Mouse (Mus musculus): Measurements from ENCODE around the gene Map4k2.
"Not testable (repeated sequence)": the region's sequence is repeated elsewhere in the genome, so short reads cannot be mapped to it uniquely, and the experiment has no call there.

Map4k2 gene

DNA sequence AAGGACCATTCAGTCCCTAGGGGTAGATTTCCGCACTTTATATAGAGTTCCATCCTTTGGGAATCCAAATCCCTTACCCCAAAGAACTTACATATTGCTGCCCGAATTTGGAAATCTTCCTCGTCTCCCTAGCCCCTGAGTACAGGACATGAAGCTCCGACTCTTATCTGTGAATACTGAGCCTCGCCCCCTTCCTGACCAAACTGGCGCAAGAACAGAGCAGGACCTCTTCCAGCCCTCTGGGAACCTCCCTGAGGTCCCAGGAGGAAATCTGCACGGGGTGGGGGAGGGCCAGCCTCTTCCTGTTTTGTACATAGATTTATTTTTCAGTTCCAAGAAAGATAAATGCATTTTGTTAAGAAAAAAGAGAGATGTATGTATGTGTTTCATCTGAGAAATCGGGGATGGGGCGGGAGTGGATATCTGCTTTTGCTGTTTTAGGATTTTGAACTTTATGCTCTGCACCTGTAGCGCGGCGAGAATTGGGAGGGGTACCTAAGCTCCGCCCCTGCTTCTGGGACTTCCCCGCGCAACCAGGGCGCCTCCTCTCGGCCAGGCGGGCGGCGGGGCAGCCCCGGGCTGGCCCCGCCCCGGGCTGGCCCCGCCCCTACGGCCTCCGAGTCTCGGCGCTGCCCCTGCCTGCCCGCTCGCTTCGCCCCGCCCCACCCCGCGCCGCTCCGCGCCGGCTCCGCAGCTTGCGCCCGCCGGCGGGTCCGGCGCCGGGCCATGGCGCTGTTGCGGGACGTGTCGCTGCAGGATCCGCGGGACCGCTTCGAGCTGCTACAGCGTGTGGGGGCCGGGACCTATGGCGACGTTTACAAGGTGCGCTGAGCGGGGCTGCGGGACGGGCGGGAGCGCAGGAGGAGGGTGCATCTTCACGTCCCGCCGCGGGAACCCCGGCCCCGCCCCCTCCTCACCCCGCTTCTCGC, at the start of gene Map4k2:
TSS of gene Map4k2 (plus strand) at position 612 of the 929 bp plus-strand sequence.
- peak in 1 of 2 experiments; percentile 55 for DNase-seq (ENCODE audit: low spot score in 2 of 2)

DNA sequence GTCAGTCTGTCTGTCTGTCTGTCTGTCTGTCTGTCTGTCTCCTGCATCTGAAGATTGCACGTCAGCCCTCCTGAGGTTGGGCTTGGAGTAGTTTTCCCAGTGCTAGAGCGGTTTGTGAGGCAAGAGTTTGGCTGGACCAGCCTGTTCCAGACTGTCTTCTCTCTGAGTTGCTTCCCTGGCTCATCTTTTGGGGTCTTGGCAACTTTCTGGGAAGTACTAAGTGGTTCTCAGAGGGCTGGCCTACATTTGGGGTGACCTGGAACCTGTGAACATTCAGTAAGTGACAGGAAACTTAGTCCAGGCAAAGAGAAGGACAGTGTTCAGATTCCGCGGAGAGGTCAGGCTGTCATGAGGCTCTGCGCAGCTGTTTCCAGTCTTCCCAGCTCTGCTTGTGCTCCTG, 48.7 kb upstream of the Map4k2 start:
- DNase-seq (ENCODE audit: low spot score in 2 of 2): no peak

DNA sequence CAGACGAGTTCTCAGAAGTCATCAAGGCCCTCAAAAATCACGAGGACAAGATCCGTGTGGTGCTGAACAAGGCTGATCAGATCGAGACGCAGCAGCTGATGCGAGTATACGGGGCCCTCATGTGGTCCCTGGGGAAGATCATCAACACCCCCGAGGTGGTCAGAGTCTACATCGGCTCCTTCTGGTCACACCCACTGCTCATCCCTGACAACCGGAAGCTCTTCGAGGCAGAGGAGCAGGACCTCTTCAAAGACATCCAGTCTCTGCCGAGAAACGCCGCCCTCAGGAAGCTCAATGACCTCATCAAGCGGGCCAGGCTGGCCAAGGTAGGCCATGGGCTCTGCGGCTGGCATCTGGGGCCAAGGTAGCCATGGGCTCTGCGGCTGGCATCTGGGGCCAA, 46.6 kb upstream of the Map4k2 start:
- DNase-seq (ENCODE audit: low spot score in 2 of 2): no peak

DNA sequence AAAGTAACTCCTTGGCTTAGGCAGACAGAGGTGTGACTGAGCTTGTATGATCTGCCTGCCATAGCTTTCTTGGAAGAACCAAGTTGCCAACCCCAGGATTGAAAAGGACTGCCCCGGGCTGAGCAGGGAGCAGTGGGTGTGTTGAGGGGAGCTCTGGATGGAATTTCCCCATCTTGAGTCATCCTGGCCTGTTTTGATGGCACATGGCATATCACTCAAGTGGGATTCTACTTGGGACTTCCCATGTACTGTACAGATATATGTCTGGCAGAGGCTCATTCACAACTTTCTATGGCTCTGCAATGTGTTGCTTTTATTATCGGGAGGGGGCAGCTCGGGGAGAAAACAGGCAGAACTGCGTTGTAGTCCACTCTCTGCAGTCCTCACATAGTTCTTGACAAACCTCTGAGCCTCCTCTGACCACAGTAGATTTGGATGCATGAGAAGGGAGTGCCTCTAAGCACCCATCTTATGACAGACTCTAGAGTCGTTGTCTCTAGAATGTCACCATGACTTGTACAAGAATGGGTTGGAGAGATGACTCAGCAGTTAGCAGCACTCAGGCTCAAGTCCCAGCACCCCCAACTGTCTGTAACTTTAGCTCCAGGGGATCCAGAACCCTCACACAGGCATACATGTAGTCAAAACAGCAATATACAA, 44.3 kb upstream of the Map4k2 start:
- no peak for DNase-seq (ENCODE audit: low spot score in 2 of 2)

DNA sequence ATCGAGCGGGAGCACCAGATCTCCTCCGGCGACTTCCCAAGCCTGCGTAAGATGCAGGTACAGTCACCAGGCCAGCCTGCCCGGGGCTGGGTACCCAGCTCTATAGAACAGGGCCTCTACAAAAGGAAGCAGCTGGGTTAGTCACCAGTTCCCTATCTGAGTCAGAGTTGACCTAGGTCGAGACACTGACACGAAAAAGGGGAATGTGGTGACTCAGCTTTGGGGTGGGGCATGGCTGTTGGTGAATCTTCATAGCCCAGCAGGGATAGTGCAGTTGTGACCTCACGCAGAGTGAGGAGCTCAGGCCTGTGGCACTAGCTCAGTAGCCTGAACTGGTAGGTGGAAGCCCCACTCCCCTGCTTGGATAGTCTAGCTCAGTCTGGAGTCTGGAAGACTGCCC, 43.3 kb upstream of the Map4k2 start:
- DNase-seq (ENCODE audit: low spot score in 2 of 2): no peak

DNA sequence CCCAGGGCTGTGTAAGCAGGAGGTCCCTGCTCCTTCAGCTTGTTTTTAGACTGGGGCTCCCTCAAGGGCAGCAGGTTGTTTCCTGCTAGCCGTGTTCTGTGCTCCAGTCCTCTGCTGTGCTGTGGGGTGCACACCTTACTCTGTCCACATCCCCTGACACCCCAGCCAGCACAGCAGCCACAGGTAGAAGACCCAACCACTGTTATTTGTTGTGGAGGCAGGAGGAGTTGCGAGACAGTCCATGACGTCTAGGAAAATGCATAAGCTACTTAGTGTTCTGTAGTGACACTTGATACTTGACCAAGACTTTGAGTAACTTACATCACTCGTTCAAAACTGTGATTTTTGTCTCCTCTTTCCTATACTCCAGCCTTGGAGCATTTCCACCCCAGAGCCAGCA, 41.9 kb upstream of the Map4k2 start:
- DNase-seq (ENCODE audit: low spot score in 2 of 2): no peak

DNA sequence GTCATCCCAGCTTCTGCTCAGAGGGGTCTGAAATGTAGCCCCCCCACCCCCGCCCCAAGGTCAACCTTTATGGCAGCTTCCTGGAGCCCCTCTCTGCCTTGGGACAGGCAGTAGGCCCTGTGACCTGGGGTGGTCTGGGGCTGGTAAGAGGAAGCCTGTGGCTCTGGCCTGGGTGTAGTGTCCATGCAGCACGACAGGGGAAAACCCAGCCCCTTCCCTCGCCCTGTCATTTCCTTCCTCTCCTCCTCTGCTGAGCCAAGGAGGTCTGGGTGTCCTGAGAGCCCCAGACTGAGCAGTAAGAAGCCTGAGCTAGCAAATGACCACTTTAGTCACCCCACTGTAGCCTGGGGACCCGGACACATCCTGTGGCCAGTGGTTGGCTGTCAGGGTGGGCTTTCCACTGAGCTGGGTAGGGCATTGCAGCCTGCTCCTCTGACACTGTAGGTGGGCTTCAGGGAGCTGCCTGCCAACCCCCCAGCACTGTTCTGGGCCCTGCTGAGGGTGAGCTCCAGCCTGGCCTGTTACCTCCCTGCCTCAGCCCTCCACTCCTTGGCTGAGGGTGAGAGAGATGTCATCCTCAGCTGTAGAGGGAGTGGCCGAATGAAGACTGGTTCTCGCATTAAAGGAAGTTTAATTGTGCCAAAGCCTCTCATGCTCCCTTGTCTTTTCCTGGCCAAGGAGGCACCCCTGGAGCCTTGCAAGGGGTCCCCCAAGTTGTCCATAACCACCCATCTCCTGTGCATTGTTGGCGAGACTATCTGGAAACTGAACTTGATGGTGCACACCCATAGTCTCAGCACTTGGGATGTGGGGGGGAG, 41.3 kb upstream of the Map4k2 start:
- DNase-seq (ENCODE audit: low spot score in 2 of 2): no peak

DNA sequence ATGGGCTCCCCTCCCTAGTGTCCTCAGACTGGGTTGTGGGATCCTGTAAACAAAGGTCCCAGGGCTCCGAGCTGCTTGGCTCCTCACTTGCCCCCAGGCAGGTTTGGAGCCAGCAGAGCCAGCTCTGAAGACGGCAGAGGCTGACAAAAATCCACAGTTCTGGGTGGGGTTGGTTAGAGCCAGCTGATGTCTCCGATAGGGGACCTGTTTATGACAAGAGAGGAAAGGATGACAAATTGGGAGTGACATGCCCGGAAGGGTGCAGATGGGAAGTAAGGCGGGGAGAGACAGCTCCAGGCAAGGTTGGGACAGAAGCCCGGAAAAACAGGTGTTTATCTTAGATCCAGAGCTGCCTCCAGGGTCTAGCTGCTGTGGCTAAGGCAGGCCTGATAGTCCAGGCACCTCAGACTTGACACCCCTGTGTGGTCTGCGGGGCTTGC, 40.5 kb upstream of the Map4k2 start:
- no peak for DNase-seq (ENCODE audit: low spot score in 2 of 2)

DNA sequence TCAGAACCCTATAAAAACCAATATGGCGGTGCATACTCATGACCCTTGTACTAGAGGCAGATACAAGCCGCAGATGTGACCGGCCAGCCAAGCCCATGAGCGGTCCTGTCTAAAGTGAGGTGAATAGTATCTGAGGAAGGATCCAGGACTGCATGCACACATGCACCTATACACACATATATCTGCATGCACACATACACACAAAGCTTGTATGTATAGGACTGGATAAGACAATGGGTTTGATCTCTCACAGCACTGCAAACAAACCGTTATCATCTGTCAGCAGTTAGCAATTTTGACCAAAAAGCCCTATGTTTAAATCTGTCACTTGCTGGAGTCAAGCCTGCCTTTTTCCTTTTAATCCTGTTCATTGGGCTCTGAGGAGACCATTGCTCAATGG, 38.8 kb upstream of the Map4k2 start:
- no peak for DNase-seq (ENCODE audit: low spot score in 2 of 2)

DNA sequence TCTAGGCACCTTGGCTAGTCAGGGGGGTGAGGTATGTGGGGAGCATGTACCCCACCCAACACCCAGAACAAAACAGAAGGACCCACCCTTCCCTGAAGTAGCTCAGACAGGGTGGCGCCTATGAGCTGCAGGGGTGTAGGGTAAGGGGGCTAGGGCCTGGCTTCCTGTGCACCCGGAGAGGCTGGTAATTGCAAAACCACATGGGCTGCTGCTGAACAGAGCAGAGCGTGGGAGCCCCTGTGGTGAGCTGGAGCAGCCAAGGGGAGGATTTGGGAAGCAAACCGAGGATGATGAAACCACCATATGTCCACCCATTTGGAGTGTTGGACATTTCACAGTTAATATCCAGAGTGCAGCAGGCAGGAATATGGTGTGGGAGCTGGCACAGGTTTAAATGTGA, 38.4 kb upstream of the Map4k2 start:
- no peak for DNase-seq (ENCODE audit: low spot score in 2 of 2)

DNA sequence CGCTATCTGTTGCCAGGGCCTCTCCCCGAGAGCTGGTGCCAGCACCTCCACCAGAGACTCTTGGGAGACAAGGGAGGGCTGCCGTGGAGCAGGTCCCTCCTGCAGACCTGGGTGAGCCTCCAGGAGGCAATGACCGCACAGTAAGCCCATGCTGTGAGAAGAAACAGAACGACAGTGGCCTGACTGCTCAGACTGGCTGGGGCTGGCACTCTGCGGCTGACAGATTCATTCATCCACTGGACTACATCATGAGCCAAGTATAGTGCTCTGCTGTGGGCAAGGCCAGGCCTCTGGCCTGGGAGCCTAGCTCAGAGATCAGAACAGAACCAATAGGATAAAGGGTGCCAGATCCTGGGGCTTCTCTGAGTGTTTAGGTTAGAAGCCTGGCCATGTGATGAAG, 37.1 kb upstream of the Map4k2 start:
- DNase-seq (ENCODE audit: low spot score in 2 of 2): no peak

DNA sequence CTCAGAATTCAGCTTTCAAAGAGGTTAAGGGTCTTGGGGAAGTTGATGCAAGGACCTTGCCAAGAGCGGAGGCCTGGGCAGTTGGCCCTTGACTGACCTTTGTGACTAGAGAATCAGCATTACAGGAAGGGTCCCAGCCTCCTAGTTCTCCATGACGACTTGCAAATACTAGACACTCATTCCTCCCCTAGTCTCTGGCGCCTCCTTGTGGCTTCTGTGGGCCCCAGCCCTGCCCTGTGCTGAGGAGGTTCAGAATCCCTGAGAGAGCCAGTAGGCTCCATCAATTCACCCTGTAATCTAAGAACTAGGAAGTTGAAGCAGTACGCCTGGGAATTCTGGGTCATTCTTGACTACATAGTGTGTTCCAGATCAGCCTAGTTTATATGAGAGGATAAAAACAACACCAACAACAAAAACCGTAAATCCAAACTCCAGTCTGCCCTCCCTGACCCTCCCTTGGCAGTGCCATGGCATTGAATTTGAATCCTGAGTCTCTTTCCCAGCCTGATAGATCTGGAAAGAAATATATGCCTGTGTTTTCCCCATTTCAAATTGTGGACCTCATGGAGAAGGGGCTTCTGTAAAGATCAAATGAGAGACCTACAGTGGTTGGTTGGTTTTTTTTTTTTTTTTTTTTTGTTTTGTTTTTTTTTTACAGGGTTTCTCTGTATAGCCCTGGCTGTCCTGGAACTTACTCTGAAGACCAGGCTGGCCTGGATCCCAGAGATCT, 36.0 kb upstream of the Map4k2 start:
- peak; percentile 67 to 76 for DNase-seq (ENCODE audit: low spot score in 2 of 2)

DNA sequence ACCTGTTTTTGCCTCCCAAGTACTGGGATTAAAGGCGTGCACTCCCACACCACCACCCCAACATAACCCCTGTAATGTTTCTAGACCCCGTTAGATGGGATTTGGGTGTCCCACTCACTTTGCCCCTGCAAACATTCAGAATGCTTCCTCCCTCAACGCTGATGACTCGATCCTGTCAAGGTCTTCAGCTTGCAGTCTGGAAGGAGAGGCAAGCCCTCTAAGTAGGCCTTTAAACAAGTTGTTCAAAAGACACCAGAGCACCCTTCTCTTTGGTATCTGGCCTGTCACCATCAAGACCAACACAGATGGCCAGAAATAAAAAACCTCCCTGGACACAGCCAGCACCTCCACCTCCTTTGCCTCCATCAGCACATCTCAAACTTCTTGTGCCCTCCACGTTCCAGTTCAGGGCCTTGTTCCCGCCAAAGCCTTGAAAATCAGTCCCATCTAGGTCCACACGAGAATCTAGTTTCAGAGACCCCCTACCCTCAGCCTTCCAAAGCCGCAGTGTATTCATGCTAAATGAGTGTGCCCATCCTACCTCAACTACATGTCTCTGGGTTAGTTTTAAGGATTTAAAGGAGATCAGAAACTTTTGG, 35.3 kb upstream of the Map4k2 start:
- no peak for DNase-seq (ENCODE audit: low spot score in 2 of 2)

DNA sequence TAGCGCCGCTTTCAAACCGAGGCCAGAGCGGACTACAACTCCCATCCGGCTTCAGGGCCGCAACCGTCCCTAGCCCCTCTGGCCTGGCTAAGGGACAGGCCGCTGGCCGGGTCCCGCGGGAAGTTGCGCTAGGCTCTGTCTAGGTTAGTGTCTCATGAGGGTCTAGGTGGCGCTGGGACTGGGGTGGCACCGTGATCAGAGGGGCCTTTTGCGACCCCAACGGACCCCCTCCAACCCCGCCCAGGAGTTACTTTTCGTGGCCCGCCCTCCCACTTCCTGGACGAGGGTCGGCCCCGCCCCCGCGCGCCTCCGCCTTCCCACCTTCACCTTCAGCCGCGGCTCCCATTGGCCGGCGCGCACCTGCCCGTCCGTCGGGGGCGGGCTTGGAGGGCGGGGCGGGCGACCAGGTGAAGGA, 34.8 kb upstream of the Map4k2 start, which contains the start of gene Cdc42bpg:
TSS of gene Cdc42bpg (plus strand) at position 320 of the 415 bp plus-strand sequence.
- peak in 1 of 2 experiments; percentile 38 for DNase-seq (ENCODE audit: low spot score in 2 of 2)

DNA sequence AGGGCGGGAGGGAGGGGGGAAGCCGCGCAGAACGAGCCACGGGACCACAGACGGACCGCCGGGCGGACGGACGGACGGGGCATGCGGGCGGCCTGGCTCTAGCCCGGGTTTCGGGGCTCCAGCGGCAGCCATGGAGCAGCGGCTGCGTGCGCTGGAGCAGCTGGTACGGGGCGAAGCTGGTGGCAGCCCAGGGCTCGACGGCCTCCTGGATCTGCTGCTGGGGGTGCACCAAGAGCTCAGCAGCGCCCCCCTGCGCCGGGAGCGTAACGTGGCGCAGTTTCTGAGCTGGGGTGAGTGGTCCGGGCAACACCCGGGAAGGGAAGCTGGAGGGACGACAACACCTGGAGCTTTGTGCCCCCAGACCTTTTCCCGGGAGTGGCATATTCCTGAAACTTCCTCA, 34.3 kb upstream of the Map4k2 start:
- DNase-seq (ENCODE audit: low spot score in 2 of 2): peak in 1 of 2 experiments; percentile 28

DNA sequence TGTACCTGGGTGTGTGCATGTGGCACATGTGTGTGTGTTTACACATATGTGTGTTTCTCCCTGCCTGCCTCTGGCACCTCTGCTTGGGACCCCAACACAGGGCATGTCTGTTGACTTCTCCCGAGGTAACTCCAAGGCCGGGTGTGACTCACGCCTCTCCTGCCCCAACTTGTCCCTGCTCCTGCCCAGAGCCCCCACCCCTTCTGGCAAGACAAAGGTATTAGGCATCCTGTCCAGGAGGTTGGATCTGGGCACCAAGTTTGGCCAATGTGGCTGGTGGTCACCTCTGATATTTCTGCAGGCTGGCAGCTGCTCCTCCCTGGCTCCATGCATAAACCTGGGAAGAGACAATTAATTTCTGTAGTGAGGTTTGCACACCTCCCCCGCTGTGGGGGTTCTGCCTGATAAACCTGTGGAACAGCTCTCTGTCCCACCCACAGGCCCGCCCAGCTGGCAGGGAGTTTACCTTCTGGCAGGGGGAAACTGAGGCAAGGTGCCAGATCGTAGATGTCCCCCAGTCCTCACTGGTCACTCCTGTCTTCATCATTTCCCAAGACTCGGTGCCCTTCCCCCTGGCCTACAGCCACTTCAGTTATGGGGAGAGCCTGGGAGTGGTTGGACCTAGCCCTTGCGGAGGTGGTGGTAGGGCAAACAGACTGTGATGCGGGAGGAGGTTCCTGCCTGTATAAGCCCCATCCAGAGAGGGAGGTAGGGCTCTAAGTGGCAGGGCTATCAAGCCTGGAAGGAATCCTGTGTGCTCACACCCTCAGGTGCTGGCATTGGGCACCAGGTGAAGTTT, 33.0 kb upstream of the Map4k2 start:
- no peak for DNase-seq (ENCODE audit: low spot score in 2 of 2)

DNA sequence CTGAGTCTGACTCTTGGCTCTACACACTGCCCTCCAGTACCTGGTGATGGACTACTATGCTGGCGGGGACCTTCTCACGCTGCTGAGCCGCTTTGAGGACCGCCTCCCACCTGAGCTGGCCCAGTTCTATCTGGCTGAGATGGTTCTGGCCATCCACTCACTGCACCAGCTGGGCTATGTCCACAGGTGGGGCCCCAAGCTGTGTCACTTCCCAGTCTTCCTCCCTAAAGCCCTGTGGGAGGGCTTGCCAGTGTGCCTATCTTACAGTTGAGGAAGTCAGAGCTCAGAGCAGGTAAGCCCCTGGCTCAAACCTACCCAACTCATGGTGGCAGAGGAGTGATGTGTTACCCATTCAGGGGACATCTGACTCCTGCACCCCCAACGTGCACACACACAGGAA, 30.8 kb upstream of the Map4k2 start:
- no peak for DNase-seq (ENCODE audit: low spot score in 2 of 2)

DNA sequence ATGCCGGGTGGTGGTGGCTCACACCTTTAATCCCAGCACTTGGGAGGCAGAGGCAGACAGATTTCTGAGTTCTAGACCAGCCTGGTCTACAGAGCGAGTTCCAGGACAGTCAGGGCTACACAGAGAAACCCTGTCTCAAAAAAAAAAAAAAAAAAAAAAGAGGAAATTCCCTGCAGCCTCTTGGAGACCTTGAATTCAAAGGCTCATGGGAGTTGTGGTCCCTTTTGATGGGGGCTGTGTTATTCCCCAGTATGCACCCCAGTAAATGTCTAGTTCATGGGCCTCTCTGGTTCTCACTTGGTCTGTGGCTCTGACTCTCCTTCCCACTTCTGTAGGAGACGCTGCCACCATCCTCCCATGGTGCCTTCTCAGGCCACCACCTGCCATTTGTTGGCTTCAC, 29.2 kb upstream of the Map4k2 start:
- DNase-seq (ENCODE audit: low spot score in 2 of 2): not testable (repeated sequence)

DNA sequence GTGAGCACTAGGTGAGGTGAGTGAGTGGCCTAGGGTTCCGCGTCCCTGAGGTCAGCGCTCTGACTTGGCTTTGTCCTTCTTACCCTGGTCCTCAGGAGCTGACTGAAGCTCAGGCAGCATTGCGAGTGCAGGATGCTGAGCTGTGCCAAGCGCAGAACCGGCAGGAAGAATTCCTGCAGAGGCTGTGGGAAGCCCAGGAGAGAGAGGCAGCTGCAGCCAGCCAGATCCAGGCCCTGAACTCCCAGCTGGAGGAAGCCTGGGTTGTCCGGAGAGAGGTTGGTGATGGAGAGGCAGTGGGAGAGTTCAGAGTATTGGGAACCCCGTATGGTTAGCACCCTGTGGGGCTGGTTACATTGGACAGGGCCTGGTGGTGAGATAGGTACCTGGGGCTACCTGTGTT, 27.1 kb upstream of the Map4k2 start:
- no peak for DNase-seq (ENCODE audit: low spot score in 2 of 2)

DNA sequence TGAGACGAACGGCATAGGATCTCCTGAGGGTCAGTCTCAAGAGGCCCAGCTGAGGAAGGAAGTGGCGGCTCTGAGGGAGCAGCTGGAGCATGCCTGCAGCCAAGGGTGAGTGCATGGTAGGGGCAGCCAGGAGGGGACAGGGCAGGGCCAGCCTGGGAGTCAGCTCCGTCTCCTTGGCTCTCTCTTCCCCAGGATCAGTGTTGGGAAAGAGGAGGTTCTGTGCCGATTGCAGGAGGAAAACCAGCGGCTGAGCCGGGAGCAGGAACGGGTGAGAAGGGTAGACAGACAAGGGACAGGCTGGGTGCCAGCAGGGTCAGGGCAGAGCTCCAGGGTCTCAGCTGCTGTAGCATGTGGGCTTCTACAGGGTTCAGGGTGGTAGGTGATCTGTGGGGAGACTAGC, 26.4 kb upstream of the Map4k2 start:
- DNase-seq (ENCODE audit: low spot score in 2 of 2): no peak

All from frontal cortex, postnatal 14 days (tissue).